Mouse (Mus musculus): ENCODE measurements around the gene Pafah1b1. TPM values are rescaled to one million over a fixed set of nuclear protein-coding genes. Genes with fewer than 3 reads are reported as not detected.
A peak's percentile ranks its signal among the peaks of the same experiment; 100 is the strongest.

Pafah1b1 gene
- polyA plus RNA-seq, 1 experiment: 55.7 TPM

GRCm38 (mm10) chr11:74748022-74748421 lies 23.6 kb upstream of the Pafah1b1 start:
- no peak overlapping the region for H3K27ac ChIP-seq (replicated peaks; ENCODE audit: low read depth, low read length)
- no peaks in the 10 kb centered on the region for H3K4me1 ChIP-seq (ENCODE audit: control insufficient read depth, insufficient read depth, insufficient read length, low read length)
- no peak overlapping the region for H3K4me3 ChIP-seq (ENCODE audit: insufficient read depth, low read depth, low read length)

DNA sequence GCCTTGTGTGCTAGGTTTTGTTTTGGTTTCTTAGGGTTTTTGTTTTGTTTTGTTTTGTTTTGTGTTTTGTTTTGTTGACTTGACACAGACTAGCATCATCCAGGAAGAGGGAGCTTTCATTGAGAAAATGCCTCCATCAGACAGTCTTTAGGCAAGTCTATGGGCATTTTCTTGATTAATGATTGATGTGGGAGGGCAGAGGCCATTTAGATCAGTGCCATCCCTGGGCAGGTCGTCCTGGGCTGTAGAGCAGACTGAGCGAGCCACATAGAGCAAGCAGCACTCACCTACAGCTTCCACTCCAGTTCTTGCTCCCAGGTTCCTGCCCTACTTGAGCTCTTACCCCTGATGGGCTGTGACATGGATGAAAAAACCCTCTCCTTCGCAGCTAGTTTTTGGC lies 13.4 kb upstream of the Pafah1b1 start:
- H3K4me1 ChIP-seq (ENCODE audit: control insufficient read depth, insufficient read depth, insufficient read length, low read length): no peaks in the 10 kb centered on the region
- no peak overlapping the region for H3K27ac ChIP-seq (replicated peaks; ENCODE audit: low read depth, low read length)
- no peak overlapping the region for H3K4me3 ChIP-seq (ENCODE audit: insufficient read depth, low read depth, low read length)

DNA sequence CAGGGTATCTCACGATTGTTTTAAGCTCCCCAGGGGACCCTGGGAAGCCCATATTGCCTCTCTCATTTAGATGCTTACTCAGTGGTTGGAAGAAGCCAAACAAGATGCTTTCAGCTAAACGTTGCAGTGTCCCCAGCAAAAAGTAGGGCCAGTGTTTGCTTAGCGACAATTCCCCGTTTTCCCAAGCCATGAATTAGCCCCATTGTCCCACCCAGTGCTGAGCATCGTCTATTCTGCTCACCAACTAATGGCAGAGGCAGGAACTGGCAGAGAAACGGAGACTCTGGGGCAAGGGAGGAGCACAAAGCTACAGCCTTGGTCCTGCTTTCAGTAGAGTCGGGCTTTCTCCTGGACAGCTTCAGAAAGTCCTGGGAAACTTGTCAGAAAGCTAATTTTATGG lies 10.4 kb upstream of the Pafah1b1 start:
- H3K27ac ChIP-seq (replicated peaks; ENCODE audit: low read depth, low read length): no peak overlapping the region
- no peak overlapping the region for H3K4me3 ChIP-seq (ENCODE audit: insufficient read depth, low read depth, low read length)
- H3K4me1 ChIP-seq (ENCODE audit: control insufficient read depth, insufficient read depth, insufficient read length, low read length): no peaks in the 10 kb centered on the region

DNA sequence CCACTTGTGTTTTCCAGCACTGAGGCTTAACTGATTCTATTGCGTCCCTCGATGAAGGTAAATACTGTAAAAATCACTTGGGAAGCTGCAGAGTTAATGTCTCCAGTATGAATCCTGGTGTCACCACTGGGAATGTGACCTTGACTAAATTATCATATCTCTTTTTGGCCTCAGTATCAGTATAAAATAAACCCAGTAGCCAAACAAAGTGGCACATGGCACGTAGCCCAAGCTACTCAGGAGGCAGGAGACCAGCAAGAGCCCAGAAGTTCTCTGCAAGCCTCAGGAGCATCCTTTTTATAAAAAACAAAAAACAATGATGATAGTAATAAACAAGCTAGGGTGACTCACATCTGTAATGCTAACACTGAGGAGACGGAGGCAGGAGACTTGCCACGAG lies 711 bp upstream of the Pafah1b1 start:
- no peak overlapping the region for H3K4me3 ChIP-seq (ENCODE audit: insufficient read depth, low read depth, low read length)
- no peak overlapping the region for H3K27ac ChIP-seq (replicated peaks; ENCODE audit: low read depth, low read length)
- peaks cover 5% of the 10 kb centered on the region for H3K4me1 ChIP-seq (ENCODE audit: control insufficient read depth, insufficient read depth, insufficient read length, low read length)

DNA sequence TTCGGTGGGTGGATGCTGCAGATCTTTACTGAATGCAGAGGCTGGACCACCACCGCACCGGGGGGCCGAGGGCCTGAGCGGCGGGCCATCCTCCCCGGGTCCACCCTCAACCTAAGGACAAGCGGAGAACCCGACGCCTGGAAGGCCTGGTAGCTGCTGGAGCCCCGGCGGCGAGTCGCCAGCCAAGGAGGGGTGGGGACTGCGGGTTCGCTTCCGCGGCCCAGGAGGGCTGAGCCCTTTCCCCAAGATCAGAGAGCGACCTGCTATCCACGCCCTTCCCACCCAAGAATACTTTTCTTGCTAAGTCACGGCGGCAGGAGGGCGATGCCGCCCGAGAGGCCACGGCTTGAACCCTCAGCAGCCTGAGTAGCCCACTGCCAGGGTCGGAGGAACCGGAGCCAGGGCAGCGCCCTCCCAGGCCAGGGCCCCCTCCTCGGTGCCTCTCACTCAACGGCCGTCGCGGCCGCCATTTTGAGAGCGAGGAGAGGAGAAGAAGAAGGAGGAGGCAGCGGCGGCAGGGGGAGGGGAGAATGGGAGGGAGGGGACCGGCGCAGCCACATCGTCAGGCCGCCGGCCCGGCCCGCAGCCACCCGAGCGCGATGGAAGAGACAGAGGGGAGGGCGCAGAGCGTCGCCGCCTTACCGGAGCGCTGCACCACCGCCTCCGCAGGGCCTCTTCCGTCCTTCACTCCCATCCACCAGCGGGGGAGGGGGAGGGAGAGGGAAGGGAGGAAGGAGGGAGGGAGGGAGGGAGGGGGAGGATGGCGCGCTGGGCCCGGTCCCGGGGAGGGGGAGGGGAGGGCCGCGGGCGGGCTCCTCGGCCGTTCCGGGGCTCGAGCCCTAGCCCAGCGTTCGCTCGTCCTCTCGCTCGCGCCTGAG lies 874 bp downstream of the Pafah1b1 start:
- peak overlapping the region; percentile 88 for H3K4me3 ChIP-seq (ENCODE audit: insufficient read depth, low read depth, low read length)
- H3K4me1 ChIP-seq (ENCODE audit: control insufficient read depth, insufficient read depth, insufficient read length, low read length): peaks cover 11% of the 10 kb centered on the region
- peak overlapping the region; percentile 95 for H3K27ac ChIP-seq (replicated peaks; ENCODE audit: low read depth, low read length)

DNA sequence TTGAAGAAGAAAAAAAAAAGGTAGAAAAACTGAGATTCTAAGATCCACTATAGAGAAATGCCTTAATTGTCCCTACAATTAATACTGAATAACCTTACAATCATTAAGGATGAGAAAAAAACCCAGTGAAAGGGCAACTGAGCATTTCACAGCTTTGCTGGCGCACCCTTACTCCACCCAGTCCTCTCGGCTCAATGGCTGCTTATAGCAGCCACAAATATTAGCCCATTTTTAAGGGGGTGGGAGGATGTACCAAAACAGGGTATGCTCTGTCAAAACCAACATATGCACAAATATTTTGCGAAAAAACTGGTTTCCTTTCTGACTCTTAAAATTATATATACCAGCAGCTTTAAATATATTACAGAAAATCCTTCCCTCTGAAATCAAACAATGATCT lies 2.5 kb downstream of the Pafah1b1 start:
- Histone ChIP-seq H3K4me1 (ENCODE audit: control insufficient read depth, insufficient read depth, insufficient read length, low read length) (peaks cover 11% of the 10 kb centered on the region), H3K4me3 (ENCODE audit: insufficient read depth, low read depth, low read length) (peak overlapping the region; percentile 37; the same call in 1 of the 2 replicates), H3K27ac (replicated peaks; ENCODE audit: low read depth, low read length) (no peak overlapping the region)

DNA sequence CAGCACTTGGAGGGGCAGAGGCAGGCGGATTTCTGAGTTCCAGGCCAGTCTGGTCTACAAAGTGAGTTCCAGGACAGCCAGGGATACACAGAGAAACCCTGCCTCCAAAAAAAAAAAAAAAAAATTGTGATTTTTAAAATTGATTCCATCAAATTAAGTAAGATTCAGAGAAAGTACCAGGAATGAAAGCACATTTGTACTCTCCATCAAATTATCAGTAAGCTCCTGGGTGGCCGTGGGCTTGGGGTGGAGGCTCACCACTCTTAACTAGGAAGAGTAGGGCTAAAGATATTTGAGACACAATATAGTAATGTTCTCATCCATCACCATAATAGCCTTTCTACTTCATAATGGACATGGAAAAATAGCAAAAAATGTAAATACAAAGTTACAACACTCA lies 3.3 kb downstream of the Pafah1b1 start:
- peaks cover 14% of the 10 kb centered on the region for H3K4me1 ChIP-seq (ENCODE audit: control insufficient read depth, insufficient read depth, insufficient read length, low read length)
- H3K27ac ChIP-seq (replicated peaks; ENCODE audit: low read depth, low read length): no peak overlapping the region
- H3K4me3 ChIP-seq (ENCODE audit: insufficient read depth, low read depth, low read length): no peak overlapping the region

- no peak overlapping the region for H3K27ac ChIP-seq (replicated peaks; ENCODE audit: low read depth, low read length)
- H3K4me3 ChIP-seq (ENCODE audit: insufficient read depth, low read depth, low read length): no peak overlapping the region
- H3K4me1 ChIP-seq (ENCODE audit: control insufficient read depth, insufficient read depth, insufficient read length, low read length): peaks cover 14% of the 10 kb centered on the region
These were observed 3.8 kb downstream of the Pafah1b1 start for GRCm38 (mm10) chr11:74720668-74721067.

- peaks cover 21% of the 10 kb centered on the region for H3K4me1 ChIP-seq (ENCODE audit: control insufficient read depth, insufficient read depth, insufficient read length, low read length)
- no peak overlapping the region for H3K4me3 ChIP-seq (ENCODE audit: insufficient read depth, low read depth, low read length)
- no peak overlapping the region for H3K27ac ChIP-seq (replicated peaks; ENCODE audit: low read depth, low read length)
These were observed 8.4 kb downstream of the Pafah1b1 start for GRCm38 (mm10) chr11:74715971-74716525.

DNA sequence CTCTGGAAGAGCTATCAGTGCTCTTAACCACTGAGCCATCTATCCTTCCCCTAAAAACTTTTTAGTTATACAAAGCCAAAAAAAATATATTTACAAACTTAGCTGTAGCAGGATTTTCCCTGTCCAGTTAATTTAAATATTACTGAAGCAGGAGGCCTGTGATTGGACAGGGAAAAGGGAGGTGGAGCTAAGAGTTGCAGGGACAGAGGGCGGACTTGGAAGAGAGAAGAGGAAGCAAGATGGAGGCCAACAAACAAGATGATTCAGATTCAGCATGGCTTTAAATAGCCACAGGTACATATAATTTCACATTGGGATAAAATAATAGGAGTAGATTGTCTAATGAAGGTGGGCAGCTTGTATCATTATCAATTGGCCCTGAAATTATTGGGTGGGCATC lies 13.8 kb downstream of the Pafah1b1 start:
- no peak overlapping the region for H3K27ac ChIP-seq (replicated peaks; ENCODE audit: low read depth, low read length)
- H3K4me1 ChIP-seq (ENCODE audit: control insufficient read depth, insufficient read depth, insufficient read length, low read length): peaks cover 11% of the 10 kb centered on the region
- H3K4me3 ChIP-seq (ENCODE audit: insufficient read depth, low read depth, low read length): no peak overlapping the region

DNA sequence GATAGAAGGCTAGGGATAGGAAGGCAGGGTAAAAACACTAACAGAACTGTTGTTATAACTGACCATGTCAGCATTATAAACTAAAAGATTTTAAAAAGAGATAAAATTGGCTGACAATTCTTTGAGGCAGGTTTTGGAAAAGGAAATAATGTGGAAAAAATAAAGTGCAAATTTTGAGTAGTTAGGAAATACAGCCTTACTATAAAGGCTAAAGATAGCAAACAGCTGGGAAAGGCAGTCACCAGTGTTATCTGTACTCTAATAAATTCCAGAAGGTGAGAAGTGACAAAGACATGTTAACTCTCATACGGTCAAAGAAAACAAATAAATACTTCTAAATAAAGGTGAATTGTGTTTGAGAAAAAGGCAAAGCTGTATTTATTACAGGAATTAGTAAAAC lies 15.7 kb downstream of the Pafah1b1 start:
- peaks cover 11% of the 10 kb centered on the region for H3K4me1 ChIP-seq (ENCODE audit: control insufficient read depth, insufficient read depth, insufficient read length, low read length)
- H3K4me3 ChIP-seq (ENCODE audit: insufficient read depth, low read depth, low read length): no peak overlapping the region
- no peak overlapping the region for H3K27ac ChIP-seq (replicated peaks; ENCODE audit: low read depth, low read length)

- no peak overlapping the region for H3K4me3 ChIP-seq (ENCODE audit: insufficient read depth, low read depth, low read length)
- H3K27ac ChIP-seq (replicated peaks; ENCODE audit: low read depth, low read length): no peak overlapping the region
These were observed 20.4 kb downstream of the Pafah1b1 start for GRCm38 (mm10) chr11:74704068-74704467.

DNA sequence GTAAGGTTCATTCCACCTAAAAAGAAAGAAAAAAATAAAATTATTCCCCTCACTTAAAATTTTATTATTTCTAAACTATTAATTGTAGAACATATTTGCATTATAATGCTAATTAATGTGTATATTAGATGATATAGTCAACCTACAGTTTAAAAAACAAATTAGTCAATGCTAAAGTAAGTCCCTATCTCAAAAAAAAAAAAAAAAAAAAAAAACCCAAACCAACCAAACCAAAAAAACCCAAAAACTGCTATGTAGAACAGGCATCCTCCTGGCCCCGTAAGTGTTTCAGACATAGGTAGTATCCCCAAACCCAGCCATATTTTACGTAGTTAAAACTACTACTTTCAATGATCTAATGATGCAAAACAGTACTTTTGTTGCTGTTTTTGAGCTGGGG lies 25.0 kb downstream of the Pafah1b1 start:
- no peak overlapping the region for H3K4me3 ChIP-seq (ENCODE audit: insufficient read depth, low read depth, low read length)
- H3K27ac ChIP-seq (replicated peaks; ENCODE audit: low read depth, low read length): no peak overlapping the region
- no peaks in the 10 kb centered on the region; the same call in 1 of the 2 replicates for H3K4me1 ChIP-seq (ENCODE audit: control insufficient read depth, insufficient read depth, insufficient read length, low read length)

More at GRCm38 (mm10) chr11:74704068-74704467, 20.4 kb downstream of the Pafah1b1 start:
- peaks cover 2% of the 10 kb centered on the region for H3K4me1 ChIP-seq (ENCODE audit: control insufficient read depth, insufficient read depth, insufficient read length, low read length)

- no peak overlapping the region for H3K4me3 ChIP-seq (ENCODE audit: insufficient read depth, low read depth, low read length)
- peaks cover 2% of the 10 kb centered on the region; the same call in 1 of the 2 replicates for H3K4me1 ChIP-seq (ENCODE audit: control insufficient read depth, insufficient read depth, insufficient read length, low read length)
- 0 out of 2 replicates have a peak overlapping the region, but pooled peaks have one; percentile 8 for H3K27ac ChIP-seq (replicated peaks; ENCODE audit: low read depth, low read length)
These were observed 32.3 kb downstream of the Pafah1b1 start for GRCm38 (mm10) chr11:74692151-74692550.

DNA sequence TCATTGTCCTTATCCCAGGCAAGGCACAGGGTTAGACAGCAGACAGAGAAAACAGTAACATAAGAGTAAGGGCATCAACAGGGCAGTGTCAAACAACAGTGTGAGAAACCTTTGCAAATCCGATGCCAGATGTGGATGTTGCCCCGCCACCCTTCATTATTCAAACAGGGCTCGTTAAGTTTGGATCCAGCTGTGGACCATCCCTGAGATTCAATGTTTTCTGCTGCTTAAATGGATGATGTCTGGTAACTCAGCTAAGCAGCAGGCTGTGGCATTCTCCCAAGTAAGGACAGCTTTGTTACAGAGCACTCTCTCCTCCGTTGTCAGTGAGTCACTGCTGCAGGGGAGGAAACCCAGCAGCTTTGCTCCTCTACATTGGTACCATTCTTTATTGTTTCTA lies 49.3 kb downstream of the Pafah1b1 start:
- no peak overlapping the region for H3K4me3 ChIP-seq (ENCODE audit: insufficient read depth, low read depth, low read length)
- H3K27ac ChIP-seq (replicated peaks; ENCODE audit: low read depth, low read length): no peak overlapping the region
- no peaks in the 10 kb centered on the region for H3K4me1 ChIP-seq (ENCODE audit: control insufficient read depth, insufficient read depth, insufficient read length, low read length)

- no peak overlapping the region for H3K27ac ChIP-seq (replicated peaks; ENCODE audit: low read depth, low read length)
- no peak overlapping the region for H3K4me3 ChIP-seq (ENCODE audit: insufficient read depth, low read depth, low read length)
- H3K4me1 ChIP-seq (ENCODE audit: control insufficient read depth, insufficient read depth, insufficient read length, low read length): no peaks in the 10 kb centered on the region
These were observed 49.8 kb downstream of the Pafah1b1 start for GRCm38 (mm10) chr11:74674713-74675112.
